Mouse (Mus musculus) hindbrain, embryonic 15.5 days (tissue): Measurements from ENCODE around the gene Clptm1l. TPM values are rescaled to one million over a fixed set of nuclear protein-coding genes. Genes with fewer than 3 reads are reported as not detected.

ENCODE experiments used
- polyA plus RNA-seq: library from polyadenylated mRNA; unstranded; fragments of >200 nt; fragmentation: Nextera tagmentation; extraction: Ambion mirVana; gene quantifications from 2 replicates; pipeline ENCODE4 v1.2.1, GENCODE M21; 2015

Clptm1l gene
- polyA plus RNA-seq, 1 experiment from 2014 or later = 140 TPM

Other genes with a start within 250 kb of the Clptm1l start
- gene Lpcat1, start 136.8 kb upstream of the Clptm1l start, polyA plus RNA-seq = 68.1 and 74.3 TPM in 2 replicates
- gene Slc6a3, start 67.3 kb upstream of the Clptm1l start, polyA plus RNA-seq = 0.23 and 0.33 TPM in 2 replicates
- gene Tert, start 22.9 kb downstream of the Clptm1l start, polyA plus RNA-seq = 6.4 and 7.0 TPM in 2 replicates
- gene Slc6a18, start 74.0 kb downstream of the Clptm1l start, polyA plus RNA-seq = not detected in 2 replicates
- gene Slc6a19, start 100.9 kb downstream of the Clptm1l start, polyA plus RNA-seq = 0.12 and 0.22 TPM in 2 replicates
- 10.1 and 10.6 TPM in 2 replicates for gene Slc12a7, start 129.1 kb downstream of the Clptm1l start, polyA plus RNA-seq
- 14.9 and 17.1 TPM in 2 replicates for gene Nkd2, start 243.6 kb downstream of the Clptm1l start, polyA plus RNA-seq